Mouse (Mus musculus) small intestine, adult 2 months (tissue): Measurements from ENCODE around the gene Tor1b. TPM values are rescaled to one million over a fixed set of nuclear protein-coding genes. Genes with fewer than 3 reads are reported as not detected.

Experiments
- H3K27ac ChIP-seq: fragments of 200-500 bp; 2 replicates; pipeline ENCODE4 v1.5.1; 2012; ENCODE audit warnings: low read depth, low read length, control low read depth, inconsistent platforms; ENCODE audit not compliant: insufficient read depth
- H3K27me3 ChIP-seq: fragments of 200-500 bp; 2 replicates; pipeline ENCODE4 v1.6.1; 2012; ENCODE audit warnings: mild to moderate bottlenecking, moderate library complexity, low read length, inconsistent platforms; ENCODE audit not compliant: control insufficient read depth, insufficient read depth
- H3K36me3 ChIP-seq: fragments of 200-500 bp; 2 replicates; pipeline ENCODE4 v1.6.1; 2012; ENCODE audit warnings: mild to moderate bottlenecking, low read length, control low read depth, inconsistent platforms; ENCODE audit not compliant: control insufficient read depth, insufficient read depth
- H3K4me1 ChIP-seq: fragments of 200-500 bp; 2 replicates; pipeline ENCODE4 v1.6.1; 2012; ENCODE audit warnings: low read length, inconsistent platforms, mixed read lengths; ENCODE audit not compliant: control insufficient read depth, insufficient read depth, insufficient read length
- H3K4me3 ChIP-seq: fragments of 200-500 bp; 2 replicates; pipeline ENCODE4 v1.5.1; 2012; ENCODE audit warnings: low read depth, mild to moderate bottlenecking, control low read depth, inconsistent platforms, low read length, moderate library complexity
- CTCF ChIP-seq: fragments of 200-500 bp; IDR thresholded peaks from 2 replicates; pipeline ENCODE4 v1.5.1; 2012; ENCODE audit warnings: low read depth, mild to moderate bottlenecking, control low read depth, inconsistent platforms, low read length, moderate library complexity, mixed read lengths; ENCODE audit not compliant: insufficient replicate concordance, insufficient read length; ENCODE audit errors: extremely low read depth
- POLR2A ChIP-seq: fragments of 200-500 bp; IDR thresholded peaks from 2 replicates; pipeline ENCODE4 v1.6.1; 2012; ENCODE audit warnings: low read depth, mild to moderate bottlenecking, control low read depth, inconsistent platforms, low read length, moderate library complexity
- WGBS: fragments of 180-500 bp; shearing (Covaris S2); methylation state at CpG from one replicate; pipeline ENCODE4 v1.1.7; 2018; 5-methylcytosine and 5-hydroxymethylcytosine counted together
- polyA plus RNA-seq: library from polyadenylated mRNA; depleted of rRNA; stranded (reverse); fragments of >200 nt; gene quantifications from 2 replicates; pipeline ENCODE4 v1.2.3, GENCODE M21; 2012

The Tor1b gene
- polyA plus RNA-seq, 1 experiment = 8.0 TPM

DNA sequence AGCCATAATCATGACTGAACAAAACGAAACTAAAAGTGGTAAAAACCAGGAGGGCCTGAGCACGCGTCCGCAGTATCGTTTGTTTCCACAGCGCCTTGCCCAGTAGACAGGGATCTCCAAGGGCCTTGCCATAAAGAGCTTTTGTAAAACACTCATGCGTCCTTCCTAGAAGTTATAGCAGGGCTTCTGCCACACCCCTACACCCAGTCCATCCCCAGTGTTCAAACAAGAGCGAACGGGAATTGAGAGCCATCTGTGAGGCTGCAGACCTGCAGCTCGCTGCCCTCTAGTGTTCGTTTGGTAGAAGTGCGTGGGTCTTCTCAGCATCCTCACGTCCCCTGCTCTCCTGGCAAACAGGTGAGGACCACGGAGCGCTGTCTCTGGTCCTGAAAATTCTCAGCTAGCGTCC is 10.2 kb upstream of the Tor1b start:
- Histone ChIP-seq H3K27ac (0 out of 2 replicates have a peak overlapping the region, but pooled peaks have one; percentile 14), H3K27me3 (no peaks in the 10 kb centered on the region), H3K36me3 (no peaks in the 10 kb centered on the region), H3K4me3 (peak overlapping the region; percentile 58), H3K4me1 (no peaks in the 10 kb centered on the region)
- TF ChIP-seq CTCF (peak; percentile 98), POLR2A (peak; percentile 36; the same call in 1 of the 2 replicates)
- WGBS = 4% methylated on average over 16 of the region's 16 CpGs

DNA sequence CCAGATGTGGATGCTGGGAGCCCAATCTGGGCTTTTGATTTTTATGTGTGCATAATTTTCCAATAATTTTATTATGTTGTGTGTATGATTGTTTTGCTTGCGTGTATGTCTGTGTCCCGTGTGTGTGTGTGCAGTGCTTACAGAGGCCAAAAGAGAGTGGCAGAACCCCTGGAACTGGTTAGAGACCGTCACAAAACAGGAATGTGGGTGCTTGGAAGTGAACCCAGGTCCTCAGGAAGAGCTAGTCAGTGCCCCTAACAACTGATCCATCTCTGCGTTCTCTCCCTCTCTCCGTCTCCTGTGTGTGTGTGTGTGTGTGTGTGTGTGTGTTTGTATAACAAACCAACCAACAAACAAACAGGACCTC is 319 bp upstream of the Tor1b start:
- Histone ChIP-seq H3K27me3 (no peaks in the 10 kb centered on the region), H3K4me3 (no peak overlapping the region), H3K27ac (peak overlapping the region; percentile 58; the same call in 1 of the 2 replicates), H3K4me1 (peaks cover 10% of the 10 kb centered on the region), H3K36me3 (peaks cover 20% of the 10 kb centered on the region)
- WGBS = 23% methylated on average over 5 of the region's 5 CpGs
- TF ChIP-seq CTCF (no peak; the same call in 1 of the 2 replicates), POLR2A (no peak)

DNA sequence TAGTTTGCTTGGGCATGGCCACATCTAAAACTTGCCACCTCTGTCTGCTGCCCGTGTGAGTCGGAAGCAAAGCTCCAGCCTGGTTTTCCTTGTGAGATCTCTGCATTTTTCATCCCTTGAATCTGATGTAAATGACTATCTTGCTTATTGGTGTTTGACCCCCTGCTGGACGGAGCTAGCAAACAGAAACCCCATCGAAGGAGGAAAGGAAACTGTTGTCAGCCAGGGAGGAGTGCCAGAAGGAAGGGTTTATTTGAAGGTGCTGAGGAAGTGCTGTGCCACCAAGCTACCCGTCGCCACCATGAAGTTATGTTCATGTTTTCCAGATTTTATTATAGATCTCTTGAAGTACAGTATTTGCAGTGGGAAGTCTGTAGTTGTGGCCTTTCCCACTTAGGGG is 2.0 kb downstream of the Tor1b start:
- H3K4me3 ChIP-seq = no peak overlapping the region
- TF ChIP-seq CTCF (peak; percentile 24; the same call in 1 of the 2 replicates), POLR2A (no peak)
- WGBS = 38% methylated on average over 6 of the region's 6 CpGs

DNA sequence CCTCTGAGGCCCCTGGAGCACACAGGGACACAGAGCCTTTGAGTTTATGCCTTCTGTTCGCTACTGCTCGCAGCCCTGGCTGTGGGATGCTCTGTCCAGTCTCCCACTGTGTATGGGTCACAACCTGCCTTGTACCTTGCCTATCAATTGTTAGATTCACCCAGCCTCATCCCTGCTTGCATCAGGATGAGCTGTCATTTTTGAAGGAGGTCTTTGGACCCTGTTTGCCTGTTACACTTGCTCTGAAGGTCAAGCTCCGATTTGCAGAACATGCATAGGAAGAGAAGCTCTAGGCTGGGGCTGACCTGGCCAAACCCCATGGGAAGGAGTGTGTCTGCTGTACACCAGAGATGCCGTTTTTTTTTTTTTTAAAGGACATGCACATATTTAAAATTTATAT is 4.8 kb downstream of the Tor1b start:
- H3K36me3 ChIP-seq = peaks cover 57% of the 10 kb centered on the region
- WGBS = 84% methylated on average over 4 of the region's 4 CpGs
- no peak overlapping the region for H3K27ac ChIP-seq
- TF ChIP-seq CTCF = no peak
- TF ChIP-seq POLR2A = no peak
- no peaks in the 10 kb centered on the region for H3K27me3 ChIP-seq
- no peak overlapping the region for H3K4me3 ChIP-seq
- H3K4me1 ChIP-seq = peaks cover 28% of the 10 kb centered on the region

More for the DNA sequence above, 2.0 kb downstream of the Tor1b start:
- Histone ChIP-seq H3K27me3 (no peaks in the 10 kb centered on the region), H3K27ac (no peak overlapping the region), H3K36me3 (peaks cover 34% of the 10 kb centered on the region), H3K4me1 (peaks cover 23% of the 10 kb centered on the region)

DNA sequence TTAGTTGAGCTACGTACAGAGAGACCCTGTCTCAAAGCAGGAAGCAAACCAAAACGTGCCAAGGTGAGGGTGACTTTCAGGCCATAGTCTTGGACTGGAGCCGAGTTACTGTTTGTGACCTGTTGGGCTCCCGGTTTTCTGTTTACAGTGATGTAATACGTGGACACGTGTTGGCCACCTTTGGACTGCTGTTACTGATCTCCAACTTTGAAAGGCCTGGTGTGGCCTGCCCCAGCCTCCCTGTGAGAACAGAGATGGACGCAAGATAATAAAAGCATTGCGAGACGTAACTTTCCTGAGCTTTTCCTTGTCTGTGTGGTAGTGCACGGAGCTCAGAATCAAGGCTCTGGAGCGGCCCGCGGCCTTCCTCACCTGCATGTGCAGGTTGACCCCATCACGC is 6.0 kb downstream of the Tor1b start:
- Histone ChIP-seq H3K4me1 (peaks cover 37% of the 10 kb centered on the region), H3K27me3 (no peaks in the 10 kb centered on the region), H3K36me3 (peaks cover 65% of the 10 kb centered on the region), H3K27ac (peak overlapping the region; percentile 74), H3K4me3 (no peak overlapping the region)
- no peak for TF ChIP-seq CTCF
- no peak for TF ChIP-seq POLR2A
- 50% methylated on average over 14 of the region's 14 CpGs for WGBS

DNA sequence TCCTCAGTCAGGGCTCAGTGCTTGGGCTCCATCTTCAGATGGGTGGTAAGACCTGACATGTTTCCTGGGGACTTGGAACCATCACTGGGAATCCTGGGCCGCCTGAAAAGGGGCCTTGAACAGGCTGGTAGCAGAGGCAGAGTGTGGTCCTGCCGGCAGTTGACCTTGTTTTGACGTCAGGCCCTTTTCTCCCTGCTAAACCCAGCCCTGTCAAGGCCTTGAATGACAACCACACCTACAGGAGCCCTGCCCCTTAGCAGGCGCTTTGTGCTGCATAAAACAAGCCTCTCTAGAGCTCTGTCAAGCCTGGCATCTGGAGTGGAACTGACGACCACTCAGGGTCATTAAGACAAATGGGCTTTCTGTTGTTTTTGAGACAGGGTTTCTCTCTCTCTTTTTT is 7.1 kb downstream of the Tor1b start:
- Histone ChIP-seq H3K36me3 (peaks cover 73% of the 10 kb centered on the region), H3K27me3 (no peaks in the 10 kb centered on the region), H3K4me3 (no peak overlapping the region), H3K27ac (peak overlapping the region; percentile 68), H3K4me1 (peaks cover 40% of the 10 kb centered on the region)
- WGBS = 56% methylated on average over 5 of the region's 5 CpGs
- no peak for TF ChIP-seq POLR2A
- no peak for TF ChIP-seq CTCF

DNA sequence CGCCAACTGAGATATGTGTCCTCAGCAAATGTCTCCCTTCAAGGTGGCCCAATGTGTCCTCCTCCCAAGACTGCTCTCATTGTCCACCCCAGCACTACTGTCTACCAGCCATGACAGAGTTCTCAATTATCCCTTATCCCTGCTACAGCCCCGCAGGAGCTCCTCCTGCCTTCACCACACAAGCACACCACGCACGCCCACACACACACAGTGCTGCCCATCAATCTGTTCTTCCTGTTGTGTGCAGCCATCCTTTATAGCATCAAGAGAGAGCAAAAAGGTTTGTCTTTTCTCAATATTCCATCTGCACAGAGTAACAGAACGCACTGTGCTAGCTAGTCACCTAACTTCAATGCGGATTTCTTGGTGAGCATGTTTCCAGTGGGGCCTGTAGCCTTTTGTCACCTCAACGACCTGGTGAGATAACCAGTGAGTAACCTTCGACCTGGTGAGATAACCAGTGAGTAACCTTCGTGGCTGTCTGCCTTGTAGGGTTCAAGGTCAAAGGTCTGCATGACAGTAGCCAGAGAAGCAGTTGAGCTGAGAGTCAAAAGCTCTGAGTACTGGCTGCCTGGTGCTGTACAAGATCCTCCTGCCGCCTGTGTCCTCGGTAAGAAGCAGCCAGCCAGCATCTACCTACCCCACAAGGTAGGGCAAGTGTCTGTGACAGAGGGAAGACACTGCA is 10.0 kb downstream of the Tor1b start:
- TF ChIP-seq CTCF (no peak), POLR2A (no peak)
- 67% methylated on average over 11 of the region's 11 CpGs for WGBS
- H3K4me1 ChIP-seq = peaks cover 40% of the 10 kb centered on the region
- peaks cover 58% of the 10 kb centered on the region for H3K36me3 ChIP-seq
- H3K4me3 ChIP-seq = peak overlapping the region; percentile 5; the same call in 1 of the 2 replicates
- no peaks in the 10 kb centered on the region for H3K27me3 ChIP-seq
- peak overlapping the region; percentile 73 for H3K27ac ChIP-seq
